Mouse (Mus musculus) intestine, postnatal 0 days (tissue): ENCODE results near the gene Rab7b. TPM values are rescaled to one million over a fixed set of nuclear protein-coding genes. Genes with fewer than 3 reads are reported as not detected.

Experiments
- ATAC-seq: fragments of 200-750 bp; cut with Nextera tagmentation; 2 replicates; pipeline ENCODE4 v1.8.0; 2017; ENCODE audit warnings: mild to moderate bottlenecking, moderate TSS enrichment, moderate library complexity
- H3K27ac ChIP-seq: fragments of 300-500 bp; sonication (generic); 2 replicates; pipeline ENCODE4 v1.5.1; 2014; ENCODE audit warnings: mild to moderate bottlenecking, low read depth, low read length, moderate library complexity
- H3K27me3 ChIP-seq: fragments of 300-500 bp; sonication (generic); replicated peaks from 2 replicates; pipeline ENCODE4 v1.6.1; 2014; ENCODE audit warnings: low read length, mixed read lengths; ENCODE audit not compliant: control insufficient read depth, insufficient read depth
- H3K36me3 ChIP-seq: fragments of 300-500 bp; sonication (generic); 2 replicates; pipeline ENCODE4 v1.6.1; 2014; ENCODE audit warnings: mild to moderate bottlenecking, moderate library complexity; ENCODE audit not compliant: control insufficient read depth, insufficient read depth
- H3K4me1 ChIP-seq: fragments of 300-500 bp; sonication (generic); replicated peaks from 2 replicates; pipeline ENCODE4 v1.6.1; 2014; ENCODE audit warnings: antibody characterized with exemption, low read length, mixed read lengths; ENCODE audit not compliant: control insufficient read depth, insufficient read depth
- H3K4me2 ChIP-seq: fragments of 300-500 bp; sonication (generic); replicated peaks from 2 replicates; pipeline ENCODE4 v1.6.1; 2014; ENCODE audit warnings: low read depth, mild to moderate bottlenecking, moderate library complexity
- H3K4me3 ChIP-seq: fragments of 300-500 bp; sonication (generic); 2 replicates; pipeline ENCODE4 v1.5.1; 2014; ENCODE audit warnings: low read depth, low read length
- H3K9ac ChIP-seq: fragments of 300-500 bp; sonication (generic); 2 replicates; pipeline ENCODE4 v1.6.1; 2014; ENCODE audit warnings: mild to moderate bottlenecking, low read depth, low read length
- H3K9me3 ChIP-seq: fragments of 300-500 bp; sonication (generic); 2 replicates; pipeline ENCODE4 v1.6.1; 2016; ENCODE audit warnings: mixed run types; ENCODE audit not compliant: control insufficient read depth
- CTCF ChIP-seq: sonication (generic); IDR thresholded peaks from 2 replicates; pipeline ENCODE4 v1.5.1; 2016; ENCODE audit warnings: low read depth, mild to moderate bottlenecking, control low read depth, antibody characterized with exemption, moderate library complexity
- WGBS: fragments of 180-500 bp; shearing (Covaris S2); extraction: QIAGEN DNeasy Blood & Tissue Kit; methylation state at CpG from one replicate; pipeline ENCODE4 v1.1.7; 2014; 5-methylcytosine and 5-hydroxymethylcytosine counted together
- polyA plus RNA-seq: library from polyadenylated mRNA; unstranded; fragments of >200 nt; fragmentation: Nextera tagmentation; extraction: Ambion mirVana; gene quantifications from 2 replicates; pipeline ENCODE4 v1.2.1, GENCODE M21; 2015

Rab7b gene
- polyA plus RNA-seq, 1 experiment from 2014 or later, result 3.3 TPM

DNA sequence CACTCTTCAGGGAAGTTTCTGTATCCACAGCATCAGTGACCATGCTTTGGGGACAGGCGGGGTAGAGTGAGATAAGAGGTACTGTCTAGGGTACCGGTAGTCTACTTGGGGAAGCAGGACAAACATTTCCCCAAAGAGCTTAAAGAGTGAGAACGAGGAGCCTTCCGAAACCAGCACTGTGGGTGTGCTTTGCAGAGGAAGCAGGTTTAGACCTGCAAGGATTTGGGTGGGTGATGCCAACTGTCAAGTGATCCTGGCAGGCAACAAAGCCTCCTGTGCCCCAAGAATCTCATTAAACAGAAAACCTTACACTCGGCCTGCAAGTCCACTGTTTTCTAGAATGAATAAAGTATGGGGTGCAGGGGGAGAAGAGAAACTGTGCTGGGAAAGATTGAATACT is 1.4 kb downstream of the Rab7b start:
- WGBS, result 84% methylated on average over 5 of the region's 5 CpGs
- no peak overlapping the region for H3K27ac ChIP-seq
- H3K36me3 ChIP-seq, result no peaks in the 10 kb centered on the region
- H3K4me2 ChIP-seq, result no peak overlapping the region
- no peak overlapping the region for H3K4me3 ChIP-seq
- H3K9ac ChIP-seq, result no peak overlapping the region
- no peak for TF ChIP-seq CTCF
- no peaks in the 10 kb centered on the region for H3K4me1 ChIP-seq
- H3K9me3 ChIP-seq, result no peaks in the 10 kb centered on the region
- H3K27me3 ChIP-seq, result no peaks in the 10 kb centered on the region
- no peak for ATAC-seq

DNA sequence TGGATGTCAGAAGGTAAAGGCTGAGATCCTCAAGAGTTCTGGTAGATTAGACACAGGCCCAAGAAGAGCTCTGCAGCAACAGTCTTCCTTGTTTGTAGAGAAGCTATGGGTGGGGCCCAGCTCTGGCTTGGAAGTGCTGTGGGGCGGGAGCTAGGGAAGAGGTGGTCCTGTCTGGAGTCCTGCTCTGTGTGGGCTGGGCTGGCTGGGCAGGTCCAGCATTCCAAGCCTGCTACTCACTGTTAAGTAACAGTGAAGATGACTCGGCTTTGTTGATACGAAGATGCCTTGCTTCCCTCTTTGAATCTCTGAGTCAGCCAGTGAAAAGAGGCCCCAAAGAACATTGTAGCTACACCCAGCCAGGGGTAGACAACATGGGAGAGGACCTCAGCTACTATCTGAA is 1.9 kb downstream of the Rab7b start:
- no peak overlapping the region for H3K4me2 ChIP-seq
- H3K27me3 ChIP-seq, result no peaks in the 10 kb centered on the region
- no peak overlapping the region for H3K27ac ChIP-seq
- 19% methylated on average over 3 of the region's 3 CpGs for WGBS
- no peaks in the 10 kb centered on the region for H3K9me3 ChIP-seq
- no peaks in the 10 kb centered on the region for H3K36me3 ChIP-seq
- no peak overlapping the region for H3K4me3 ChIP-seq
- H3K9ac ChIP-seq, result no peak overlapping the region
- ATAC-seq, result peak; percentile 56; the same call in 1 of the 2 replicates
- TF ChIP-seq CTCF, result no peak
- no peaks in the 10 kb centered on the region for H3K4me1 ChIP-seq

DNA sequence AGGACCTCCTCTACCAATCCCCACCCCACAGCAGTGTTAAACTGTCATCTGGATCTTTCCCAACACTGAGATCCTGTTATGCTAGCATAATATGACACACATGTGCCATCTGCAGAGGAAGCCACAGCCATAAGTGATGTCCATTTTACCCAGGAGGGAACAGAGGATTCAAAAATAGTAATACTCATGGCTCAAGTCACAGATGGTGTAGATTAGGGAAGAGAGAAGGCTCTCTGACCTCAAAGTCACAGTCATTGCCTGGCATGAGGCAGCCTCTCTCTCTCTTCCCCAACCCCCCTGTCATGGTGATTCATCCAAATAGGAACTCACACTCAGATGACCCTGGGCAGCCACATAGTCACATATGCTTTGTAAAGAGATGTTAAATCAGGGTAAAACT is 2.9 kb downstream of the Rab7b start:
- no peak overlapping the region for H3K27ac ChIP-seq
- no peak for ATAC-seq
- no peak overlapping the region for H3K4me2 ChIP-seq
- no peaks in the 10 kb centered on the region for H3K27me3 ChIP-seq
- no peak for TF ChIP-seq CTCF
- no peaks in the 10 kb centered on the region for H3K9me3 ChIP-seq
- no peak overlapping the region for H3K4me3 ChIP-seq
- H3K9ac ChIP-seq, result no peak overlapping the region
- no peaks in the 10 kb centered on the region for H3K36me3 ChIP-seq
- H3K4me1 ChIP-seq, result no peaks in the 10 kb centered on the region

DNA sequence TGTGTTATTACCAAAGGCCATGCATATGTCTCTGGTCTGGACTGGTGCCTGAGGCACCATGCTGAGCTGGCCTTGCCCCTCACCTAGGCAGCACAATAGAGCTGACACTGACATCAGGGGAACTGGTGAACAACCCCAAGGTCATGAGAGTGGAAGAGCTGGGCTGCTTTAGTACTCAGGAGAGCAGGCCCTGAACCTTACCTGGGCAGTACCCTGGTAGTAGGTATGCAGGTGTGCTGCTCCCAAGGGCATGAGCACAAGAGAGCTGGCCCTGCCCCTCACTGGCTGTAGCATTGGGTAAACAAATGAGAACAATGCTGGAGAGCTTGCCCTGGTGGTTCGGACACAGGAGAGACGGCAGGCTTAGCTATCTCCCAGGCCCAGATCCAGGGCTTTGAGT is 6.8 kb downstream of the Rab7b start:
- Histone ChIP-seq H3K4me2 (no peak overlapping the region), H3K27ac (no peak overlapping the region), H3K9ac (no peak overlapping the region), H3K4me3 (no peak overlapping the region), H3K27me3 (no peaks in the 10 kb centered on the region), H3K4me1 (no peaks in the 10 kb centered on the region), H3K36me3 (no peaks in the 10 kb centered on the region), H3K9me3 (no peaks in the 10 kb centered on the region)
- TF ChIP-seq CTCF, result no peak
- no peak for ATAC-seq
- 66% methylated on average over 2 of the region's 2 CpGs for WGBS

DNA sequence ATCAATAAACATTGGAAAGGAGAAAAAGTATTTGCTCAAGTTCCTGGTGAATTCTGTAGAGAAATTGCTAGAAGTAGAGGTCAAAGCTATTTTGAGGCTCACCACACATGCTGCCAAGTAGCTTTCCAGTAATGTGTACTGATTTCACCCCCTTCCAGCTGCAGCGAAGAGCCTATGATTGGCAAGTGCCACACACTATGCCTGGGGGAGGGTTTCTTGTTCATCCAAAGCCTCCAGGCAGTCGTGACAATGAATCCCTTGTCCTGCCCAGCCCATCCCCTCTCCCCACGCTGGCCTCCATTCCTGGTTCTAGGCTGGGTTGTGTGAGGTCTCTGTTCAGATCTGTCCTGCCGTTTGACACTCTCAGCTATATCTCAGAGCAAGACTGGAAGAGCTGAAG is 7.8 kb downstream of the Rab7b start:
- H3K9ac ChIP-seq, result no peak overlapping the region
- no peak for ATAC-seq
- no peak overlapping the region for H3K4me3 ChIP-seq
- no peak overlapping the region for H3K27ac ChIP-seq
- no peaks in the 10 kb centered on the region for H3K9me3 ChIP-seq
- H3K4me1 ChIP-seq, result no peaks in the 10 kb centered on the region
- H3K27me3 ChIP-seq, result no peaks in the 10 kb centered on the region
- H3K36me3 ChIP-seq, result no peaks in the 10 kb centered on the region
- TF ChIP-seq CTCF, result no peak
- no peak overlapping the region for H3K4me2 ChIP-seq
- WGBS, result 57% methylated on average over 4 of the region's 4 CpGs

DNA sequence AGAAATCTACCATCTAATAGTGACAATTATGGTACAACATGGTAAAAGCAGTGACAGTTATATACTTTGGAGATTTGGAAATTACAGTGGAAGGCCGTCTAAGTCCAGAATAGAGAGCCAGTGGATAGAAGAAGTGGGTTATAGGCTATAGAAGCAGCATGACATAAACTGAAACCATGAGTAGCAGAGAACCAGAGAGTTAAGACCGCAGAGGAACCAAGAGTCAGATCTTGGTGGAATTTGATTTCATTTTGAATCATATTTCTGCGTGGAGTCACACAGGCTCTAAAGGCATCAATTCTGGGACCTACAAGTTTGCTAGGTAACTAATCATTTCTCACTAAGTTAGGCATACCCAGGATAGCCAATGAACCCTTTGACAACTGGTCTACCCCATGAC is 10.3 kb downstream of the Rab7b start:
- no peak for TF ChIP-seq CTCF
- no peak for ATAC-seq
- Histone ChIP-seq H3K4me3 (no peak overlapping the region), H3K9me3 (no peaks in the 10 kb centered on the region), H3K4me1 (no peaks in the 10 kb centered on the region), H3K27me3 (no peaks in the 10 kb centered on the region), H3K36me3 (no peaks in the 10 kb centered on the region), H3K9ac (no peak overlapping the region), H3K4me2 (no peak overlapping the region), H3K27ac (no peak overlapping the region)
- WGBS, result 96% methylated on average over 3 of the region's 3 CpGs

DNA sequence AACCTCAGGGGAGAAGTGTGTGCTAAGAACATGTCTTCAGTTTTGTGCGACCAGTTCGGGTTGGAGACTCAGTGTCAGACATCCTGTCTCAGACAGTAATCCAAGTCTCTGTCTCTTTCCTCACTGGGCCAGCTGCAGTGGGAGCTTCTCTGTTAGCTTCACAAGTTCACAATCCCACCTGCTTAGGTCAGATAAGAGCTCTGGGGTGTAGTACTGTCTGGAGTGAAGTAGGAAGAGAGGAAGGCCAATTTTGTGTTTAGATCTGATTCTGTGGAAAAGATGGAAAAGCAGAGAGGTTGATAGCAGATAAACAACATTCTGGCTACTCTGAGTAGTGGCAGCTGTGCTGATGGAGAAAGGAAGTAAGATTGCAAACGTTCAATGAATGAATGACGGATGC is 11.1 kb downstream of the Rab7b start:
- Histone ChIP-seq H3K9me3 (no peaks in the 10 kb centered on the region), H3K4me3 (no peak overlapping the region), H3K4me1 (no peaks in the 10 kb centered on the region), H3K9ac (no peak overlapping the region), H3K27ac (no peak overlapping the region), H3K4me2 (no peak overlapping the region), H3K27me3 (no peaks in the 10 kb centered on the region), H3K36me3 (no peaks in the 10 kb centered on the region)
- ATAC-seq, result no peak
- TF ChIP-seq CTCF, result no peak
- 64% methylated on average over 4 of the region's 4 CpGs for WGBS
